ENCODE assay signal across 24 mouse cellular contexts in the genomic region with DNA sequence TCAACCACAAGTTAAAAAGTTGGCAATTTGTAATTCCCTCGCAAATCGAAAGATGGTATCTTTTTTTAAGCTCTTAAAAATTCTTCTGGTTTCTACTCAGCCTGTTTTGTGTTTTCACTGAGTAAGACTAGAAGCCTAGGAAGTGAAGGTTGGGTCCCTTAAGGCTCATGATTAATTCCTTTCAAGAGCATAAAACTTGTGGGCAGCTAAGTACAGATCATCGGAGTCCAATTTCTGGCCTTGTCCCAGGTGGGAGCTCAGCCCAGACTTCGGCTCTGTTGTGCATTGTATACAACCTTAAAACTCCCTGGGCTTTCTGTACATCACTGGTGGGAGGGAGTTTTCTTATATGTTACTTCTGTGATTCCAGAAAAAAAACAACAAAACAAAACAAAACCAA. TPM values are rescaled to one million over a fixed set of nuclear protein-coding genes. Genes with fewer than 3 reads are reported as not detected.
A peak's percentile ranks its signal among the peaks of the same experiment; 100 is the strongest.
DNase-seq lines count a peak whose midpoint lies in the region; ATAC-seq lines count a peak whose summit lies in the region.
"Had no signal": no experiment of that assay in that cellular context is flagged by ENCODE, and none has a peak within 500 bp of the region (broad histone marks: within the 10 kb centered on the region; RNA-seq: fewer than 3 reads in every experiment).

No protein-coding gene starts in this region.

- H3K9me3 ChIP-seq in kidney, embryonic 15.5 days (replicated peaks), result no peaks in the 10 kb centered on the region
- no peaks in the 10 kb centered on the region for H3K9me3 ChIP-seq in midbrain, embryonic 15.5 days
- H3K9me3 ChIP-seq: embryonic facial prominence, embryonic 15.5 days; forebrain, embryonic 12.5 days; forebrain, embryonic 15.5 days; heart, embryonic 10.5 days; heart, embryonic 13.5 days; hindbrain, embryonic 12.5 days; hindbrain, embryonic 15.5 days had no signal

- no peak overlapping the region for H3K4me3 ChIP-seq in kidney, embryonic 15.5 days (replicated peaks)
- H3K4me3 ChIP-seq in midbrain, embryonic 15.5 days, result no peak overlapping the region
- H3K4me3 ChIP-seq: embryonic facial prominence, embryonic 15.5 days; forebrain, embryonic 12.5 days; forebrain, embryonic 15.5 days; heart, adult 2 months; heart, embryonic 10.5 days; heart, embryonic 13.5 days; hindbrain, embryonic 12.5 days; hindbrain, embryonic 15.5 days had no signal

- no peak overlapping the region for H3K27ac ChIP-seq in kidney, embryonic 15.5 days
- H3K27ac ChIP-seq in midbrain, embryonic 15.5 days, result no peak overlapping the region
- H3K27ac ChIP-seq: embryonic facial prominence, embryonic 15.5 days; forebrain, embryonic 12.5 days; forebrain, embryonic 15.5 days; heart, adult 2 months; heart, embryonic 10.5 days; heart, embryonic 13.5 days; hindbrain, embryonic 12.5 days; hindbrain, embryonic 15.5 days had no signal

- H3K4me2 ChIP-seq in kidney, embryonic 15.5 days, result no peak overlapping the region
- H3K4me2 ChIP-seq in midbrain, embryonic 15.5 days, result no peak overlapping the region
- H3K4me2 ChIP-seq: embryonic facial prominence, embryonic 15.5 days; forebrain, embryonic 12.5 days; forebrain, embryonic 15.5 days; heart, embryonic 13.5 days; hindbrain, embryonic 12.5 days; hindbrain, embryonic 15.5 days had no signal

- no peak for DNase-seq in kidney, adult 11 months
- DNase-seq in 3T3-L1 (ENCODE audit: low read depth, low spot score), result peak; percentile 35
- peak; percentile 88 for DNase-seq in NIH3T3 (ENCODE audit: low read depth)
- no peak for DNase-seq in liver
- DNase-seq: adrenal gland, postnatal 10 days; adrenal gland, postnatal 36 days; cerebellum, adult 11 months; cerebellum, adult 2 months; cerebellum, adult 9-11 months; cerebellum, postnatal 36 days; embryo, embryonic 11 days; gastrocnemius, postnatal 25 days; heart, adult 2 months; heart, postnatal 14 days had no signal

- 0 out of 2 replicates have a peak, but pooled peaks cover 3% of the 10 kb centered on the region for H3K36me3 ChIP-seq in kidney, embryonic 15.5 days
- H3K36me3 ChIP-seq in midbrain, embryonic 15.5 days (replicated peaks), result no peaks in the 10 kb centered on the region
- H3K36me3 ChIP-seq: embryonic facial prominence, embryonic 15.5 days; forebrain, embryonic 12.5 days; forebrain, embryonic 15.5 days; heart, embryonic 13.5 days; hindbrain, embryonic 12.5 days; hindbrain, embryonic 15.5 days had no signal

- H3K27me3 ChIP-seq in kidney, embryonic 15.5 days, result no peaks in the 10 kb centered on the region
- H3K27me3 ChIP-seq in midbrain, embryonic 15.5 days (replicated peaks), result no peaks in the 10 kb centered on the region
- H3K27me3 ChIP-seq: embryonic facial prominence, embryonic 15.5 days; forebrain, embryonic 12.5 days; forebrain, embryonic 15.5 days; heart, embryonic 13.5 days; hindbrain, embryonic 12.5 days; hindbrain, embryonic 15.5 days; Patski had no signal

- WGBS in kidney, embryonic 15.5 days, result 43% methylated on average over 4 of the region's 4 CpGs
- WGBS in midbrain, embryonic 15.5 days, result 91% methylated on average over 4 of the region's 4 CpGs

- no peaks in the 10 kb centered on the region for H3K4me1 ChIP-seq in kidney, embryonic 15.5 days
- H3K4me1 ChIP-seq in midbrain, embryonic 15.5 days, result no peaks in the 10 kb centered on the region
- H3K4me1 ChIP-seq: embryonic facial prominence, embryonic 15.5 days; forebrain, embryonic 12.5 days; forebrain, embryonic 15.5 days; heart, embryonic 10.5 days; heart, embryonic 13.5 days; hindbrain, embryonic 12.5 days; hindbrain, embryonic 15.5 days had no signal

- ATAC-seq in kidney, embryonic 15.5 days (replicated peaks; ENCODE audit: low FRiP score), result 0 out of 2 replicates have a peak, but pooled peaks have one; percentile 36
- no peak for ATAC-seq in midbrain, embryonic 15.5 days (replicated peaks)
- ATAC-seq: forebrain, embryonic 15.5 days; Patski had no signal

- H3K9ac ChIP-seq in kidney, embryonic 15.5 days, result no peak overlapping the region
- no peak overlapping the region for H3K9ac ChIP-seq in midbrain, embryonic 15.5 days
- H3K9ac ChIP-seq: embryonic facial prominence, embryonic 15.5 days; forebrain, embryonic 12.5 days; forebrain, embryonic 15.5 days; heart, embryonic 13.5 days; hindbrain, embryonic 12.5 days; hindbrain, embryonic 15.5 days had no signal

RNA-seq across cellular contexts. Expression of gene Cd302, which starts 19.5 kb away (rescaled TPM):
- polyA plus RNA-seq in kidney, embryonic 15.5 days (2015; fragmentation: Nextera tagmentation; extraction: Ambion mirVana), result 43.6 and 47.2 TPM in 2 replicates
- polyA plus RNA-seq in midbrain, embryonic 15.5 days (2015; fragmentation: Nextera tagmentation; extraction: Ambion mirVana), result 12.0 and 12.9 TPM in 2 replicates

Comparison
In these comparisons a context has a peak if more than half of its experiments do, and no peak if none do; other contexts are left out.
1. DNase-seq: peak in 3T3-L1 (single experiment) and NIH3T3 (single experiment); none in kidney, adult 11 months (single experiment) and liver (single experiment).